Mouse (Mus musculus): ENCODE results near the gene Kctd15.

GRCm38 (mm10) chr7:34675120-34675790 is 18.7 kb upstream of the Kctd15 start:
- TF ChIP-seq CTCF (IDR thresholded peaks at IDR 0.05; ENCODE audit: low read depth) = no peak
- no peak for TF ChIP-seq EP300 (IDR thresholded peaks at IDR 0.05; ENCODE audit: low read depth)
